Mouse (Mus musculus) monocyte, adult 5-6 weeks (primary cell): Measurements from ENCODE around the gene V1rd19. TPM values are rescaled to one million over a fixed set of nuclear protein-coding genes. Genes with fewer than 3 reads are reported as not detected.
"Not testable (repeated sequence)": the region's sequence is repeated elsewhere in the genome, so short reads cannot be mapped to it uniquely, and the experiment has no call there.

Experiments
- ATAC-seq: fragments of 153-309, 156-312 bp; replicated peaks from 2 replicates; pipeline ENCODE4 v1.8.0; 2017; ENCODE audit warnings: mild to moderate bottlenecking; ENCODE audit not compliant: low TSS enrichment, insufficient number of reproducible peaks, severe bottlenecking, poor library complexity, low FRiP score
- total RNA-seq: library from RNA; stranded (forward); fragments of 200-1000, 200-491, 200-594 nt; gene quantifications from 3 replicates; pipeline ENCODE4 v1.2.3, GENCODE M21; 2017

The V1rd19 gene
- not detected in 3 replicates for total RNA-seq

DNA sequence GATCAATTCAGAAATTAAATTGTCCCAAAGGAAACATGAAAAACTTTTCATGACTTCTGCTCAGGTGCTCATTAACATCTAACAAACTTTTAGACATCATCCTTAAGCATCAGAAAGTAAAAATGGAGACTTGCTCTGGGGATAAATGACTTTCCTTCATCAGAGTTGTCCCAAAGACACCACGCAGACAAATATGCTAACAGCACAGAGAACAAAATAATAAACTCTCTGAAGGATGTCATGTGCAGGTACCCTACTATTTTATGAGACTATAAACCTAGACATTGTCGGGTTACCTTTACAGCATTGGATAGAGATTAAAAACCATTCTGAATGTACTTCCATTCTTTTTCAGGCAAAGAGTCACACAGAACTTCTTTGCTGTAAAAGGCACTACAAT is at the start of gene V1rd19:
Gene V1rd19, plus strand, starts transcription at position 301 of the 400 bp plus-strand sequence.
- ATAC-seq: no peak

DNA sequence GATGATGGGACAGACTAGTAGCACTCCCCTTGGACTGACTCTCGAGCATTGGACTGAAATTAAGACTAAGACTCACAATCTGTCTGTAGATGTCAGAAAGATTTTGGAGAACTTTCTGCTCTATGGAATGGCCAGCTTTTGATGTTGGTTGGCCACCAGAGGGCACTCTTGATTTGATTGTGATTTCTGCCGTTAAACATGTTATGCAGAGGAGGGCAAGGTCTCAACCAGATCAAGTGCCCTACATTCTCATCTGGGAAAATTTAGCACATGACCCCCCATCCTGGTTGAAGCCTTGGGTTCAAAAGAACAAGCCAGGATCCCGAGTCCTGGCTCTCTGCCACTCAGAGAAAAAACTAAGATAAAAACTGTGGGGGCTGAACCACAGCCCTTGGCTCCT is 33.4 kb upstream of the V1rd19 start:
- not testable (repeated sequence) for ATAC-seq

GRCm38 (mm10) chr7:23974315-23974714 is 27.2 kb upstream of the V1rd19 start, which contains the start of gene Vmn1r181:
Gene Vmn1r181, plus strand, starts transcription at chr7:23974615.
- not testable (repeated sequence) for ATAC-seq

- ATAC-seq: no peak
Measured at GRCm38 (mm10) chr7:24052660-24053304, 51.3 kb downstream of the V1rd19 start, which contains the start of gene Vmn1r183. Gene Vmn1r183, plus strand, starts transcription at chr7:24053254.

Other genes starting within 250 kb of the V1rd19 start
- not detected in 3 replicates for gene Vmn1r174, start 249.4 kb upstream of the V1rd19 start, total RNA-seq
- gene Vmn1r175, start 191.0 kb upstream of the V1rd19 start, total RNA-seq: not detected in 3 replicates
- gene Vmn1r176, start 164.3 kb upstream of the V1rd19 start, total RNA-seq: not detected in 3 replicates
- not detected in 3 replicates for gene Vmn1r177, start 135.2 kb upstream of the V1rd19 start, total RNA-seq
- not detected in 3 replicates for gene Vmn1r178, start 109.7 kb upstream of the V1rd19 start, total RNA-seq
- gene Vmn1r179, start 74.7 kb upstream of the V1rd19 start, total RNA-seq: not detected in 3 replicates
- gene Vmn1r180, start 51.1 kb upstream of the V1rd19 start, total RNA-seq: not detected in 3 replicates
- gene Vmn1r181, start 27.1 kb upstream of the V1rd19 start, total RNA-seq: not detected in 3 replicates
- not detected in 3 replicates for gene Vmn1r183, start 51.6 kb downstream of the V1rd19 start, total RNA-seq
- 15.0 to 29.2 TPM (median 15.3 TPM) in 3 replicates for gene Zfp180, start 80.2 kb downstream of the V1rd19 start, total RNA-seq
- gene Zfp112, start 110.6 kb downstream of the V1rd19 start, total RNA-seq: 3.6 to 4.1 TPM (median 3.6 TPM) in 3 replicates
- 4.9 to 11.2 TPM (median 7.6 TPM) in 3 replicates for gene Zfp235, start 132.5 kb downstream of the V1rd19 start, total RNA-seq
- gene Zfp114, start 173.4 kb downstream of the V1rd19 start, total RNA-seq: 0.68 TPM in 1 of 3 replicates, not detected in the others
- gene Zfp111, start 209.8 kb downstream of the V1rd19 start, total RNA-seq: 1.7 to 4.3 TPM (median 2.3 TPM) in 3 replicates
- 1.6 to 2.7 TPM (median 1.8 TPM) in 3 replicates for gene Zfp109, start 235.9 kb downstream of the V1rd19 start, total RNA-seq